Mouse (Mus musculus): ENCODE data around the gene Calu.

The Calu gene

DNA sequence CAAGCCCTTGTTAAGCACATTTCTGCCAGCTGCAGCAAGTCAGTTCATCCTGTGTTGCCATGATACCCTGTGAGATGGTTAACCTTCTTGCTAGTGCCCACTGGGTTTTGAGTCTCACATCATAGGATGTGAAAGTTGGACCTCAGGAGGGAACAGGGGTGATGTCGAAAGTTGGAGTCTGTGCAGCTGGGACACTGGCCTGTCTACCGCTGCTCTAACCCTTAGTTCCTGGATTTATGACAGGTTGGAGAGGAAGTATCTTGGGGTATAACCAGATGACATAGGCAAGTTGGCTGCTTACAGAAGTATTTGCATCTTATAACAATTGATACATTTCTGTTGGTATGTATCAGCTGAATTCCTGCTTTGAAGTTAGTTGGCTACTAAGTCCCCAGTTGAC lies 72.7 kb downstream of the Calu start:
- no peak for DNase-seq (ENCODE audit: low read depth, low spot score)

DNA sequence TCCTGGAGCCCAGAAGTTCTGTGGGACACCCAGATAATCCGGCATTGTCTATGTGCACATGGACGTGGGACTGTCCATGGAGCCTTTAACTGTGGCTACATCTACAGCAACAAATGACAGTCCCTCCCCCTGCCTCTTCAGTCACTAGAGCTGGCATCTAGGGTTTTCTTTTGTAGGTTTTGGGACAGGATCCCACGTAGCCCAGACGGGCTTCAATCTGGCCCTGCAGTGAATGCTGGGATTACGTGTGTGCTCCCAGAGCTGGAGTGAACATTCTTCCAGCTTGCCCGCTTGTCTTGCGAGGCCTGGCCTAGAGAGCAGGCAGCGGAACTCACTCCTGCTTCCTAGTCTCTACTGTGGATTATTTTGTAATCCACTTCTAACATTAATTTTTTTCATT lies 77.2 kb downstream of the Calu start:
- DNase-seq (ENCODE audit: low read depth, low spot score) = no peak

DNA sequence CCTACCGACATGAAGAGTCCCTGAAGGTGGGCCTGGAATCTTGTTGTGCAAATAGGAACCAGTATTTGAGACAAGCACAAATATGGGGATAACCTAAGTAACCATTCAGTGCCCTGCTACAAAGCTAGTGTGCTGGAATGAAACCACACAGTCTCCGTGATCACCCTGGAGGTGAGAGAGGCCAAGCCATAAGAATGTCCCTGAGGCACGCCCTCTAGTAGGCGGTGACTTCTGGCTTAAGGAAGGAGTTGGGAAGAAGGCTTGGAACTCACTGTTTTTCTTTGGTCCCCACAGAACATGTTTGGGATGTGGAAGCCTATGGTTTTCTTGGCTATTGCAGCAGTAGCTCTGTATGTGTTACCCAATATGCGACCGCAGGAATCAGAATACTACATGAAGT lies 78.5 kb downstream of the Calu start:
- DNase-seq (ENCODE audit: low read depth, low spot score) = no peak
